Mouse (Mus musculus) CH12.LX (cell line): ENCODE results near the gene Olfr1128. TPM values are rescaled to one million over a fixed set of nuclear protein-coding genes. Genes with fewer than 3 reads are reported as not detected.

Source experiments
- DNase-seq: peaks from one replicate; pipeline ENCODE4 v3.0.0-alpha.2; 2013; ENCODE audit errors: extremely low read depth
- H3K27ac ChIP-seq: 2 replicates; pipeline ENCODE4 v1.5.1; 2012; ENCODE audit warnings: low read depth, mild to moderate bottlenecking, control low read depth, moderate library complexity; ENCODE audit not compliant: insufficient read depth
- H3K27me3 ChIP-seq: replicated peaks from 2 replicates; pipeline ENCODE3; 2012; ENCODE audit warnings: inconsistent platforms
- H3K36me3 ChIP-seq, 2 experiments: replicated peaks in 1 of 2; 2 replicates each; pipeline versions ENCODE3 to v1.6.1; 2012; ENCODE audit warnings: inconsistent platforms in 1 of 2, low read length in 1 of 2, mild to moderate bottlenecking in 1 of 2, mixed read lengths in 1 of 2, moderate library complexity in 1 of 2; ENCODE audit not compliant: control insufficient read depth in 1 of 2, insufficient read depth in 1 of 2
- H3K4me1 ChIP-seq, 2 experiments: 2 replicates each; pipeline ENCODE4 v1.6.1; 2012; ENCODE audit warnings: inconsistent platforms in 1 of 2, moderate library complexity in 1 of 2; ENCODE audit not compliant: insufficient read depth in 2 of 2, control insufficient read depth in 1 of 2
- H3K4me2 ChIP-seq: 2 replicates; pipeline ENCODE4 v1.6.1; 2012; ENCODE audit warnings: low read depth, mild to moderate bottlenecking, control low read depth; ENCODE audit not compliant: poor library complexity, insufficient read depth, severe bottlenecking
- H3K4me3 ChIP-seq, 3 experiments: fragments of 150-350 bp in 1 of 3; sonication (generic) in 1 of 3; replicated peaks in 1 of 3; 2 replicates each; pipeline versions ENCODE3 to v1.5.1; 2011 to 2012; ENCODE audit warnings: low read depth in 2 of 3, low read length in 2 of 3, mild to moderate bottlenecking in 2 of 3, moderate library complexity in 2 of 3, control low read depth in 1 of 3, improper control_type of control experiment in 1 of 3, inconsistent platforms in 1 of 3, mixed read lengths in 1 of 3; ENCODE audit not compliant: poor library complexity in 1 of 3
- H3K79me2 ChIP-seq: replicated peaks from 2 replicates; pipeline ENCODE4 v1.6.1; 2012; ENCODE audit warnings: mild to moderate bottlenecking, moderate library complexity; ENCODE audit not compliant: control insufficient read depth, poor library complexity, insufficient read depth, severe bottlenecking; ENCODE audit errors: extremely low read depth
- H3K9ac ChIP-seq: 2 replicates; pipeline ENCODE4 v1.6.1; 2012; ENCODE audit warnings: low read depth, mild to moderate bottlenecking, control low read depth, moderate library complexity; ENCODE audit not compliant: insufficient read depth
- H3K9me3 ChIP-seq: replicated peaks from 2 replicates; pipeline ENCODE3; 2012; ENCODE audit warnings: low read length, inconsistent platforms, mixed read lengths
- BHLHE40 ChIP-seq: IDR thresholded peaks from 2 replicates; pipeline ENCODE4 v1.6.1; 2011; ENCODE audit warnings: mild to moderate bottlenecking, low read depth, low read length, improper control_type of control experiment
- CHD1 ChIP-seq: IDR thresholded peaks from 2 replicates; pipeline ENCODE4 v1.6.1; 2012; ENCODE audit warnings: low read depth, low read length, improper control_type of control experiment, inconsistent platforms
- E2F4 ChIP-seq: IDR thresholded peaks from 2 replicates; pipeline ENCODE4 v1.6.1; 2011; ENCODE audit warnings: low read depth, low read length, improper control_type of control experiment; ENCODE audit not compliant: insufficient replicate concordance
- EP300 ChIP-seq: IDR thresholded peaks from 2 replicates; pipeline ENCODE4 v1.6.1; 2011; ENCODE audit warnings: low read length, improper control_type of control experiment
- GABPA ChIP-seq: IDR thresholded peaks from 2 replicates; pipeline ENCODE4 v1.6.1; 2012; ENCODE audit warnings: low read depth, low read length, improper control_type of control experiment, inconsistent platforms; ENCODE audit not compliant: insufficient replicate concordance
- JUN ChIP-seq: IDR thresholded peaks from 2 replicates; pipeline ENCODE4 v1.6.1; 2011; ENCODE audit warnings: low read depth, mild to moderate bottlenecking, low read length, improper control_type of control experiment, moderate library complexity; ENCODE audit not compliant: insufficient read depth
- MAX ChIP-seq: IDR thresholded peaks from 2 replicates; pipeline ENCODE4 v1.6.1; 2011; ENCODE audit warnings: low read length, improper control_type of control experiment
- MAZ ChIP-seq: IDR thresholded peaks from 2 replicates; pipeline ENCODE4 v1.6.1; 2012; ENCODE audit warnings: low read depth, mild to moderate bottlenecking, inconsistent platforms, low read length, improper control_type of control experiment, moderate library complexity
- MEF2A ChIP-seq: IDR thresholded peaks from 2 replicates; pipeline ENCODE4 v1.6.1; 2014; ENCODE audit warnings: low read depth, mild to moderate bottlenecking, inconsistent platforms, low read length, improper control_type of control experiment, borderline replicate concordance
- NELFE ChIP-seq: IDR thresholded peaks from 2 replicates; pipeline ENCODE4 v1.6.1; 2011; ENCODE audit warnings: low read depth, low read length, improper control_type of control experiment
- NRF1 ChIP-seq: IDR thresholded peaks from 2 replicates; pipeline ENCODE4 v1.6.1; 2014; ENCODE audit warnings: low read depth, mild to moderate bottlenecking, inconsistent platforms, low read length, improper control_type of control experiment, moderate library complexity
- PAX5 ChIP-seq: IDR thresholded peaks from 2 replicates; pipeline ENCODE4 v1.6.1; 2012; ENCODE audit warnings: low read length, inconsistent platforms, mixed read lengths
- POLR2A ChIP-seq: IDR thresholded peaks from 2 replicates; pipeline ENCODE4 v1.6.1; 2011; ENCODE audit warnings: low read depth, mild to moderate bottlenecking, improper control_type of control experiment, low read length
- POLR2AphosphoS2 ChIP-seq: IDR thresholded peaks from 2 replicates; pipeline ENCODE4 v1.6.1; 2011; ENCODE audit warnings: low read depth, low read length, improper control_type of control experiment
- RCOR1 ChIP-seq: conservative IDR thresholded peaks from 2 replicates; pipeline ENCODE4 v1.6.1; 2012; ENCODE audit warnings: low read depth, mild to moderate bottlenecking, inconsistent platforms, low read length, improper control_type of control experiment
- TBP ChIP-seq: conservative IDR thresholded peaks from 2 replicates; pipeline ENCODE4 v1.6.1; 2011; ENCODE audit warnings: low read depth, low read length, improper control_type of control experiment
- ZC3H11A ChIP-seq: IDR thresholded peaks from 2 replicates; pipeline ENCODE4 v1.6.1; 2012; ENCODE audit warnings: low read depth, mild to moderate bottlenecking, inconsistent platforms, low read length, improper control_type of control experiment
- ZMIZ1 ChIP-seq: IDR thresholded peaks from 2 replicates; pipeline ENCODE4 v1.6.1; 2012; ENCODE audit warnings: low read depth, mild to moderate bottlenecking, inconsistent platforms, low read length, improper control_type of control experiment
- dilution Hi-C: fragments of 300-500 bp; cut with MboI; formaldehyde crosslinking; loops from 2 replicates; pipeline ENCODE4 v1.14.3; 2020; ENCODE audit warnings: low sequenced_read_pairs; ENCODE audit not compliant: extremely low pct_unique_long_range_greater_than_20kb, extremely low pct_ligation_motif_present
- in situ Hi-C: fragments of 300-500 bp; cut with MboI; formaldehyde crosslinking; loops from 3 replicates; pipeline ENCODE4 v1.14.3; 2019; ENCODE audit warnings: low sequenced_read_pairs, low pct_ligation_motif_present, low pct_unique_long_range_greater_than_20kb, mixed read lengths
- polyA plus RNA-seq: library from polyadenylated mRNA; unstranded; fragments of >175 nt; gene quantifications from 2 replicates; pipeline ENCODE4 v1.2.1, GENCODE M21; 2012; ENCODE audit warnings: low read depth; ENCODE audit not compliant: insufficient read length
- total RNA-seq, 2 experiments: library from RNA; depleted of rRNA; stranded (reverse); fragments of 300-350 nt in 1 of 2; fragments of >200 nt in 1 of 2; gene quantifications; 2 replicates each; pipeline ENCODE4 v1.2.3; 2012 to 2014

The Olfr1128 gene
- total and polyA plus RNA-seq, 3 experiments: not detected

DNA sequence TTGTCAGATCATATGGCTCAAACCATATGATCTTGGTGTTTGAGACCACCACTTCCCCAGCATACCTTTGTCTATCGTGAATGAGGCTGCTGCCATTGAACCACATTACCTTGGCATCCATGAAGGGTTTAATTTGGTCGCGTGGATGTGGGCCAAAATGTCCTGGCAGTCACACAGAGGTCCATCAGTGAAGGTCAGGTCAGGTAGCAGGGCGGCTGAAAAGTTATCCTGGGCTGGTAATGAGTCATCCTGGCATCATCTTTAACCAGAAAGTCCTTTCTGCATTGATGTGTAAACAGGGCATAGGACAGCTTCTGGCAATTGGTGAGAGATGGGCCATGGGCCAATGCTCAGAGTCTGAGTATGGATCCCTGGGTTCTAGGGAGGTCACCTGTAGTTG is 24.7 kb downstream of the Olfr1128 start:
- DNase-seq: no peak
- no peaks in the 10 kb centered on the region for H3K79me2 ChIP-seq
- H3K4me1 ChIP-seq: no peaks in the 10 kb centered on the region
- dilution Hi-C loops (no loop called here), in situ Hi-C loops (no loop called here)
- no peak overlapping the region for H3K27ac ChIP-seq
- H3K4me2 ChIP-seq: no peak overlapping the region
- H3K4me3 ChIP-seq: no peak overlapping the region
- no peak overlapping the region for H3K9ac ChIP-seq
- no peaks in the 10 kb centered on the region for H3K27me3 ChIP-seq
- no peaks in the 10 kb centered on the region for H3K36me3 ChIP-seq
- TF ChIP-seq NRF1: no peak
- TF ChIP-seq ZMIZ1: no peak
- no peak for TF ChIP-seq JUN
- TF ChIP-seq MEF2A: no peak
- TF ChIP-seq MAZ: no peak
- TF ChIP-seq CHD1: no peak
- TF ChIP-seq POLR2AphosphoS2: no peak
- no peak for TF ChIP-seq PAX5
- no peak for TF ChIP-seq MAX
- TF ChIP-seq ZC3H11A: no peak
- no peak for TF ChIP-seq RCOR1
- no peak for TF ChIP-seq EP300
- no peak for TF ChIP-seq GABPA
- TF ChIP-seq TBP: no peak
- no peak for TF ChIP-seq E2F4
- no peak for TF ChIP-seq BHLHE40
- no peak for TF ChIP-seq NELFE
- TF ChIP-seq, all 38 proteins: peak for 0
- H3K9me3 ChIP-seq: peaks cover 41% of the 10 kb centered on the region

DNA sequence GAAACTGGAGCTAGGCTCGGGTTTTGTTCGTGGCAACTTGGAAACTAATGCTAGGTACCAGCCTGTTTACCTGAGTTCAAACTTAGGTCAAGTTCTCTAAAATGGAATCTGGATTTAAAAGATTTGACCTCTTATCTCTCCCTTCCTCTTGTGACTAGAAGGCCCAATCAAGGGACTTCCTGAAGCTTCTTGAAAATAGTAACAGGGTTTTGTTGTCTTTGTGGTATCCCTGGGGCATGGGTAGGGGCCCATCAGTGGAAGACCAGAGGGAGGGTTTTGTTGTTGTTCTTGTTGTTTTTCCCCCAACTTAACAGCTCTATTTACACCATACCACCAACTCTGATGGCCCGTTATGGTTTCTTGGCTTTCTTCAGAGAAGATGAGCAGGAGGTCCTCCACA is 28.8 kb downstream of the Olfr1128 start:
- in situ Hi-C loops: no loop called here

More for the DNA sequence above, 28.8 kb downstream of the Olfr1128 start:
- TF ChIP-seq PAX5: no peak
- no peak for TF ChIP-seq ZC3H11A
- TF ChIP-seq POLR2A: no peak
- TF ChIP-seq JUN: no peak
- no peak overlapping the region for H3K4me2 ChIP-seq
- no peaks in the 10 kb centered on the region for H3K79me2 ChIP-seq
- peaks cover 44% of the 10 kb centered on the region for H3K9me3 ChIP-seq
- no peak for DNase-seq
- H3K27ac ChIP-seq: no peak overlapping the region
- no peak overlapping the region for H3K9ac ChIP-seq
- H3K36me3 ChIP-seq: no peaks in the 10 kb centered on the region
- dilution Hi-C loops: no loop called here
- no peaks in the 10 kb centered on the region for H3K4me1 ChIP-seq
- no peak overlapping the region for H3K4me3 ChIP-seq
- no peaks in the 10 kb centered on the region for H3K27me3 ChIP-seq
